Mouse (Mus musculus) G1E (cell line): ENCODE measurements around the gene 2610008E11Rik. TPM values are rescaled to one million over a fixed set of nuclear protein-coding genes. Genes with fewer than 3 reads are reported as not detected.
"Not testable (repeated sequence)": the region's sequence is repeated elsewhere in the genome, so short reads cannot be mapped to it uniquely, and the experiment has no call there.

Source experiments
- ATAC-seq: 2 replicates; pipeline ENCODE4 v1.8.0; 2016; ENCODE audit warnings: mild to moderate bottlenecking; ENCODE audit not compliant: insufficient number of reproducible peaks, poor library complexity, low FRiP score, severe bottlenecking; ENCODE audit errors: extremely low read depth
- DNase-seq: peaks from one replicate; pipeline ENCODE4 v3.0.0; 2012; ENCODE audit warnings: low spot score
- H3K27me3 ChIP-seq: 2 replicates; pipeline ENCODE4 v1.6.1; 2012; ENCODE audit warnings: mild to moderate bottlenecking, low read length, inconsistent platforms; ENCODE audit not compliant: insufficient read depth
- H3K36me3 ChIP-seq: replicated peaks from 2 replicates; pipeline ENCODE3; 2012; ENCODE audit warnings: mild to moderate bottlenecking, inconsistent platforms
- H3K4me1 ChIP-seq: 2 replicates; pipeline ENCODE4 v1.6.1; 2012; ENCODE audit warnings: low read depth, low read length, inconsistent platforms, mixed read lengths; ENCODE audit not compliant: insufficient read depth
- H3K4me3 ChIP-seq: 2 replicates; pipeline ENCODE4 v1.5.1; 2012; ENCODE audit warnings: low read depth, mild to moderate bottlenecking, inconsistent platforms, low read length, moderate library complexity, mixed read lengths
- H3K9me3 ChIP-seq: replicated peaks from 2 replicates; pipeline ENCODE4 v1.6.1; 2012; ENCODE audit warnings: inconsistent platforms
- CTCF ChIP-seq: IDR thresholded peaks from 2 replicates; pipeline ENCODE4 v1.5.1; 2012; ENCODE audit warnings: low read depth, low read length, inconsistent platforms, mixed read lengths
- GATA1 ChIP-seq: IDR thresholded peaks from 2 replicates; pipeline ENCODE4 v1.6.1; 2012; ENCODE audit warnings: borderline replicate concordance, low read length, inconsistent platforms, mixed read lengths
- GATA2 ChIP-seq: IDR thresholded peaks from 2 replicates; pipeline ENCODE4 v1.6.1; 2012; ENCODE audit warnings: low read depth, low read length, inconsistent platforms, borderline replicate concordance
- POLR2AphosphoS5 ChIP-seq: IDR thresholded peaks from 2 replicates; pipeline ENCODE4 v1.6.1; 2012; ENCODE audit warnings: low read depth, low read length, inconsistent platforms; ENCODE audit not compliant: insufficient replicate concordance
- TAL1 ChIP-seq: conservative IDR thresholded peaks from 2 replicates; pipeline ENCODE4 v1.6.1; 2012; ENCODE audit warnings: low read depth, low read length, inconsistent platforms, mixed read lengths
- polyA plus RNA-seq: library from polyadenylated mRNA; stranded (reverse); fragments of >175 nt; gene quantifications from 2 replicates; pipeline ENCODE4 v1.2.3, GENCODE M21; 2012
- total RNA-seq, 2 experiments: library from RNA; stranded (forward) in 1 of 2; stranded (reverse) in 1 of 2; fragments of 200-1000 nt in 1 of 2; fragments of >200 nt in 1 of 2; fragmentation: Nextera tagmentation in 1 of 2; gene quantifications; 2 replicates each; pipeline ENCODE4 v1.2.3; 2014 to 2017

Gene 2610008E11Rik
- total and polyA plus RNA-seq, 3 experiments, result 0.56 to 18.7 (median 8.2) TPM

- Histone ChIP-seq H3K4me1 (no peaks in the 10 kb centered on the region), H3K27me3 (peaks cover 8% of the 10 kb centered on the region; the same call in 1 of the 2 replicates), H3K9me3 (0 out of 2 replicates have a peak, but pooled peaks cover 6% of the 10 kb centered on the region), H3K36me3 (no peaks in the 10 kb centered on the region), H3K4me3 (no peak overlapping the region)
- DNase-seq (no peak), ATAC-seq (no peak)
- no peak for TF ChIP-seq POLR2AphosphoS5
- no peak for TF ChIP-seq CTCF
- TF ChIP-seq TAL1, result no peak
- TF ChIP-seq GATA2, result no peak
Measured at GRCm38 (mm10) chr10:79106325-79107282, 9.2 kb upstream of the 2610008E11Rik start.

DNA sequence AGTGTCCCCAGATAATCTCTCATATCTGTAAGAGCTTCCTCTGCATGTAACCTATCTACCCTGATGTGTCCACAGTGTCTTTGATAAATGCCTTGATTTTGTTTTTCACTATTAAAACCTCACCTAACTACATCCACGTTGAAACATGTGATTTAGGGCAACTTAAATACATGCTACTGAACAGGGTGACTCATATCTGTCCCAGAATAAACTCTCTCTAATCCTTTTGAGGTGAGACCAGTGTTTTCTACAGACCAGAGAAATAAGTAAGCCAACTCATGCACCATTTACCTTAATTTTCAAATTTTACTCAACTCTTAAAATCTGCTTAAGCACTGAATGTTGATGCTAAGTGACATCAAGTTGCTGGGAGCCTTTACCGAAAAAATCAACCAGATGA, 694 bp downstream of the 2610008E11Rik start:
- Histone ChIP-seq H3K4me1 (0 out of 2 replicates have a peak, but pooled peaks cover 2% of the 10 kb centered on the region), H3K4me3 (peak overlapping the region; percentile 75), H3K27me3 (no peaks in the 10 kb centered on the region), H3K9me3 (peaks cover 8% of the 10 kb centered on the region; the same call in 1 of the 2 replicates), H3K36me3 (peaks cover 12% of the 10 kb centered on the region)
- no peak for TF ChIP-seq GATA1
- TF ChIP-seq CTCF, result no peak
- TF ChIP-seq TAL1, result no peak
- no peak for TF ChIP-seq POLR2AphosphoS5
- TF ChIP-seq GATA2, result no peak
- no peak for ATAC-seq
- DNase-seq, result no peak

DNA sequence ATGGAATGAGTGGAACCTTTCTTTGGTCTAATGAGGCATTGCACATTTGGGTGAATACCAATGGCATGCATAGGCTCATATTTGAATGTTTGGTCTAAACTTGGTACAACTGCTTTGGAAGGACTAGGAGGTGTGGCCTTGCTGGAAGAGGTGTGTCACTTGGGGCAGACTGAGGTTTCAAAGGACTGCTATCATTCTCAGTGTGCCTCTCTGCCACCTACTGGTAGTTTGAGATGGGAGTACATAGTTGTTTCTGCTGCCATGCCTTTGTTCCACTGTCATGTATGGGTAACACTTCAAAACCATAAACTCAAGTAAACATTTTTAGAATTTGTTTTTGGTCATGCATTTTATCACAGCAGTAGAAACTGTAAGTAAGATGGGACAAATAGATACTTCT, 5.7 kb downstream of the 2610008E11Rik start:
- TF ChIP-seq GATA2 (no peak), TAL1 (no peak), GATA1 (no peak), POLR2AphosphoS5 (no peak), CTCF (no peak)
- Histone ChIP-seq H3K27me3 (no peaks in the 10 kb centered on the region), H3K36me3 (peaks cover 33% of the 10 kb centered on the region), H3K9me3 (peaks cover 8% of the 10 kb centered on the region), H3K4me3 (no peak overlapping the region), H3K4me1 (no peaks in the 10 kb centered on the region)
- DNase-seq (no peak), ATAC-seq (no peak)

GRCm38 (mm10) chr10:79089000-79089399, 8.4 kb downstream of the 2610008E11Rik start:
- ATAC-seq (no peak), DNase-seq (no peak)
- TF ChIP-seq GATA1 (no peak), CTCF (no peak), POLR2AphosphoS5 (no peak), GATA2 (no peak), TAL1 (no peak)
- no peaks in the 10 kb centered on the region for H3K4me1 ChIP-seq
- peaks cover 8% of the 10 kb centered on the region for H3K9me3 ChIP-seq
- H3K36me3 ChIP-seq, result peaks cover 31% of the 10 kb centered on the region
- H3K27me3 ChIP-seq, result no peaks in the 10 kb centered on the region
- no peak overlapping the region for H3K4me3 ChIP-seq

DNA sequence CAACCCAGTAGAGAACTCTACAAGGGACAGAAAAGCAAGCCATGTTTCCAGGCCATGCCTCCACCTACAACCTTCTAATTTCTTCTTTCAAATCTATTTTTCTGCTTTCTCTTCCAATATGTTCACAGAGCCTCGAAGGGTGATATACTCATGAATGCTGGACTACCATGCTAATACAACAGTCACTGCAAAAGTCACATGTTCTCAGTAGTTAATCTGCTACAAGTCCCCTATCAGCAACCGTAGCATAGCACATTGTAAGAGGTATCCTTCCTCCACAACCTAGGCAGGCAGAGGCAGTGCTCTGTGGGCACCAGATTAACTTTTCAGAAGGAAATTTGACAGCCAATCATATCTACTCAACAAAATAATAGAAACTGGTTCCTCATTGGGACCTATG, 10.8 kb downstream of the 2610008E11Rik start:
- TF ChIP-seq GATA1 (no peak), CTCF (no peak), POLR2AphosphoS5 (no peak), TAL1 (no peak), GATA2 (no peak)
- peaks cover 6% of the 10 kb centered on the region; the same call in 1 of the 2 replicates for H3K9me3 ChIP-seq
- DNase-seq (no peak), ATAC-seq (no peak)
- H3K4me3 ChIP-seq, result no peak overlapping the region
- peaks cover 19% of the 10 kb centered on the region for H3K36me3 ChIP-seq
- H3K4me1 ChIP-seq, result no peaks in the 10 kb centered on the region
- H3K27me3 ChIP-seq, result no peaks in the 10 kb centered on the region

DNA sequence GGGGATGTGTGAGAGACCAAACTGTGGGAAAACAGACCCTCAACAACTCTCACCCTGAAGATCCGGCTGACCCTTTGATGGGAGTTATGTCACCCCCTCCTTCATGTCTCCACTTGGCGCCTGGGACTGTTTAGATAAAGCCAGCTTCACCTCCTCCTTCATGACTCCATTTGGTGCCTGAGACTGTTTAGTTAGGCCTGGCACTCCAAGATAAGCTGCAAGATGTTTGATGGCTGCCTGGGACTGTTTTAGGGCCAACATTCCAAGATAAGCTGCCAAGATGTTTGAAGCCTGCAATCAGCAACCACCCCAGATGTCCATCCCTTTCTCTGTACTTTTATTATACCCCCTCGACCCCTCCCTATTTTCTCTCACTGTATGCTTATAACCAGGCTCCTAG, 40.0 kb downstream of the 2610008E11Rik start:
- H3K27me3 ChIP-seq, H3K4me3 ChIP-seq, H3K36me3 ChIP-seq, H3K4me1 ChIP-seq, ATAC-seq, DNase-seq, H3K9me3 ChIP-seq: not testable (repeated sequence)

DNA sequence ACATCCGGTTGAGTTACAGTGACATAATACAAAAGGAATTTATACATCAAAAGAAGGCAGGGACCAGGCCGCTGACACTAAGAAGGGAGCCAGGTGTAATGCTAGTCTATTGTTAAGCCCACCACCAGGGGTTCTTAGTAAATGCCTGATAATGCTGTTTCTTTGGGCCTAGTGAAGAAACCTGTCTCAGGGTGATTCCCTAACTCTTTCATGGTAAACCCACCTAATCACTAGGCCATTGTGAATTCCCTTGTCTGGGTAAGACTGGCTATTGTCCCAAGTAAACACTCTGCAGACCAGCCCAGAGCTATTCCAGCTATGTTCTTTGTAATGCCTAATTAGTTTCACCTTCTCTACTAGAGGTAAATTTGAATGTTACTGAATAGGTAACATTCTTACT, 54.9 kb downstream of the 2610008E11Rik start:
- not testable (repeated sequence) for H3K9me3 ChIP-seq, H3K4me1 ChIP-seq, H3K27me3 ChIP-seq, ATAC-seq, H3K4me3 ChIP-seq, H3K36me3 ChIP-seq, DNase-seq
